Mouse (Mus musculus): ENCODE measurements at regions not wholly inside any gene's neighbourhood (a gene's known extent, or its start where the extent isn't known, plus 50 kb on each side); places are given as distances from the start of the nearest gene placed in this dataset.
A peak's percentile ranks its signal among the peaks of the same experiment; 100 is the strongest.
"Not testable (repeated sequence)": the region's sequence is repeated elsewhere in the genome, so short reads cannot be mapped to it uniquely, and the experiment has no call there.

DNA sequence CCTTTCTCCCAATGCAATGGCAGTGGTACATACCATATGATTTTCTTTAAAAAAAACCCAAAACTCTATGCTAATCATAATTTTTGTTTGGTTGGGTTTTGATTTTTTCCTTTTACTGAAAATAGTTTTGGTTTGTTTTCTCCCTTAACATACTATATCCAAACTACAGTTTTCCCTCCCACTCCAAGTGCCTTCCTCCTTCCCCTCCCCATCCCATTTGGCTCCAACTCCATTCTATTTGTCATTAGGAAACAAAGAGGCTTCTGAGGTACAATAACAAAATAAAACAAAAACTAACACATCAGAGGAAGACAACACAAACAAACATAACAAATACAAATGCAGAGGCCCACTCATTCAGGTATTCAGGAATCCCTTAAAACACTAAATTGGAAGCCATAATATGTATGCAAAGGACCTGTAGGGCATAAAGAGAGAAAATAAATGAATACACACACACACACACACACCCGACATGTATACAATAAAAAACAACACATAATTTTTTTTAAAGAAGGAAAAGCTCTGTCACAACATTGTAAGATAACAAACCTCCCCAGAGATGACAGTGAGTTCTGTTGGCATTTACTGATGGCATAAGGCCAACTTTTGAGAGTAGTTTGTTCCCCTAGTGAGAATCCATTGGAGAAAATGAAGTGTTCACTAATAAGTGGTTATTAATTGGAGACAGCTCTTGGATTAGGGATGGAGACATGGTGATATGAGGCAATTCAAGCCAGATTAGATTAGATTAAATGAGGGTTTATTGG lies 230.5 kb upstream of the Ell2 start:
- DNase-seq (ENCODE audit: low read depth, low spot score) = no peak
- 86% methylated on average over 1 of the region's 1 CpGs for WGBS

DNA sequence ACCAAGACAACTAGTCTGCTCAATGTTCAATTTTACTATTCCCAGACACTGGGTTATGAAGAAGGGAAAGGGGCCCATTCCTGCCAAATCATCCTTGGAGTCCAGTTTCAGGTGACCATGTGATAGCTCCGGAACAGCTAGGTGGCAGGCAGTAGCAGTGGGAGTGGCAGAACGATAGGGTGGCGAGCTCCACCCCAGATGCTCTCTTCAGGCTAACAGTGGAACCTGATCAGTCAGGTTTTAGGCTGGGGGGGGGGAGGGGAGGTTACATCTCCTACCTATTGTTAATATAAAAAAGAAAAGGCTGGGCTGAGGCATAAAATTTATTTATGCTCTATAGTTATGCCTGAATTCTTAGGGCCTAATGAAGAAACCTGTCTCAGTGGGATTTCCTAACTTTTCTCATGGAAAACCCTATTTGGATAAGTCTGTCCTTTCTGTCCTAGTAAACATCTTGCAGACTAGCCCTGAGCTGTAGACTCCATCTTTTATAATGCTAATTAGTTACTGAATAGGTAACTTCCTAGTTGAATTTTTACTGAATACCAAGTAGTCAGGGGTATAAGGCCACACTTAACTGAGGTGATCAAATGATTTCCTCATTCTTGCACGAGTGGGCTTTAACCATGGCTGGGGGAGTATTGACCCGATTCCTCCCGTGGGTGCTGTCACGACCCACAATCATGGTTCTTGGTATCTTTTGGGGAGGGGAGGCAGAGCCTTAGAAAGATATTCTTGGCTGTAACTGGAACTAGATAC lies 223.2 kb upstream of the Ell2 start:
- WGBS = 59% methylated on average over 7 of the region's 7 CpGs
- not testable (repeated sequence) for DNase-seq (ENCODE audit: low read depth, low spot score)

DNA sequence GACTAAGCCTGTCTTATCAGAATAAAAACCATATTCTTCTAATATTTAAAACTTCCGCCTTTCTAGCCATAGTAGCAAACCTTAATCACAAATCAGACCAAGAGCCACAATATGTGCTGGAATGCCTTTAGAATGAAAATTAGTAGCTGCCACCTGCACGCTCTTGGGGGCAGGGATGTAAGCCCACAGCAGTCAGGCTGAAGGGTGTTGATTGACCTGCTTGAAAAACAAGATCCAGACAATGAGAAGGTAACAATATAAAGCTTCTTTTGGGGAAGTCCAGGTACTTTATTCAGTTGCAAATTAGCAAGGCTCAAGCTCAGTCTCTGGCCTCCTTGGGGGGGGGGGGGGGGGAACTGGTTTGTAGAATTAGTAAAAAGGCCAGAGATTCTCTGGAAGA lies 222.3 kb upstream of the Ell2 start:
- DNase-seq (ENCODE audit: low read depth, low spot score) = not testable (repeated sequence)
- WGBS = 99% methylated on average over 2 of the region's 2 CpGs

DNA sequence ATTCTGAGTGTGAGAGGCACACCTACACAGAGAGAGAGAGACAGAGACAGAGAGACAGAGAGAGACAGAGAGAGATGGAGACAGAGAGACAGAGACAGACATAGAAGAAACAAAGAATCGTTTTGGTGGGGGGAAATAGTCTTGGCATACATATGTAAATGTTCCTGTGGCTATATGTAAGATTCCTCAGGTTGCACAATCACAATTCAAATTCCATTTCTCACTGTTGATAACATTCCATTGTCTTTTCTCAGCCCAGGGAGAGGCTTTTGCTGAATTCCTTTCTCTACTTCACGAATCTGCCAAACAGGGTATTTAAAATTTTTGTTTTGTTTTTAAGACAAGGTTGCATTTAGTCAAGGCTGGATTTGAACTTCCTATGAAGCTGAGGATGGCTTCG lies 205.0 kb upstream of the Ell2 start:
- DNase-seq (ENCODE audit: low read depth, low spot score) = no peak

DNA sequence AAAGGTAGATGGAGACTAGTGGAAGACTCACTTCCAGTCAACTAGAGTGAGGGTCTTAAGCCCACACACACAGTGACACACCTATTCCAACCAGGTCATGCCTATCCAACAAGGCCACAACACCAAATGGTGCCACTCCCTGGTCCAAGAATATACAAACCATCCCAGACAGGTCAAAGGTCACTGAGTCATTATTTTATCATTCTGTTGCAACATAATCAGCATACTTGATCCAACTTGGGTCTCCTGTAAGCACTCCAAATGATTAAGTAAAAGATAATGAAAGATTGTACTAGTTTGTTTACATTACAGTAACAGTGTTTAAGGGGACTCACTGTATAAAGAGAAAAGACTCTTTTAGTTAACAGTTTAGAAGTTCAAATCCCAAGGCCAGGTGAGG lies 203.2 kb upstream of the Ell2 start:
- DNase-seq (ENCODE audit: low read depth, low spot score) = peak; percentile 19

More for the DNA sequence above, 205.0 kb upstream of the Ell2 start:
- WGBS = 70% methylated on average over 3 of the region's 3 CpGs

DNA sequence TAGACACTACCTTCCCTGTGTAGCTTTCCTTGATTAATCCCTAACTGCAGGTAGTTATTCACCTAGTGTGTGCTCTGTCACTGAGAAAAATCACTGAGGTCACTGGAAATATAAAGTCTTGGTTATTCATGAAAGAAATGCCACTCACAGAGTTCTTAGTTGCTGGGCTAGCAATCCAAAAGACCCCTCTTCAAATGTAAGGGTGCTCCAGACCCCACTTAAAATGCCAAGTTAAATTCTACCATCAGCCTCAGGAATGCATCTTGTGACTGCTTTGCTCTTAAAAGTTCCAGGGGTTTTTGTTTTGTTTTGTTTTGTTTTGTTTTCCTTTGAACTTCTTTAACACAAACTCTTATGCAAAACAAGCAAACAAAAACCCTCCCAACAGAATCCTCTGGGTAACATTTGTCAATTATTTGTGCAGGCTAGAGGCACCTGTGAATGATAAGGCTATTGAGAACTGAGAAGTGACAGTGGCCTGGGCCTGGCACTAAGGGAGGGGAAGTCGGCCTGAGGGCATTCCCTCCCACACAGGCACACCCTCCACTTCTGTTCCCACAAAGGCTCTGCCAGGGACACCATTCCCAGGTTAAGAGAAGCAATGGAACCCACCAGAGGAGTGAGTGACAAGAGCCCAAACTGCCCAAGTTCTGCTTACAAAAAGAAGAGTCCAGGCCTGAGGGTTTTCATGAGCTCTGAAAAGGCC lies 192.1 kb upstream of the Ell2 start:
- 8% methylated on average over 1 of the region's 1 CpGs for WGBS
- DNase-seq (ENCODE audit: low read depth, low spot score) = no peak

DNA sequence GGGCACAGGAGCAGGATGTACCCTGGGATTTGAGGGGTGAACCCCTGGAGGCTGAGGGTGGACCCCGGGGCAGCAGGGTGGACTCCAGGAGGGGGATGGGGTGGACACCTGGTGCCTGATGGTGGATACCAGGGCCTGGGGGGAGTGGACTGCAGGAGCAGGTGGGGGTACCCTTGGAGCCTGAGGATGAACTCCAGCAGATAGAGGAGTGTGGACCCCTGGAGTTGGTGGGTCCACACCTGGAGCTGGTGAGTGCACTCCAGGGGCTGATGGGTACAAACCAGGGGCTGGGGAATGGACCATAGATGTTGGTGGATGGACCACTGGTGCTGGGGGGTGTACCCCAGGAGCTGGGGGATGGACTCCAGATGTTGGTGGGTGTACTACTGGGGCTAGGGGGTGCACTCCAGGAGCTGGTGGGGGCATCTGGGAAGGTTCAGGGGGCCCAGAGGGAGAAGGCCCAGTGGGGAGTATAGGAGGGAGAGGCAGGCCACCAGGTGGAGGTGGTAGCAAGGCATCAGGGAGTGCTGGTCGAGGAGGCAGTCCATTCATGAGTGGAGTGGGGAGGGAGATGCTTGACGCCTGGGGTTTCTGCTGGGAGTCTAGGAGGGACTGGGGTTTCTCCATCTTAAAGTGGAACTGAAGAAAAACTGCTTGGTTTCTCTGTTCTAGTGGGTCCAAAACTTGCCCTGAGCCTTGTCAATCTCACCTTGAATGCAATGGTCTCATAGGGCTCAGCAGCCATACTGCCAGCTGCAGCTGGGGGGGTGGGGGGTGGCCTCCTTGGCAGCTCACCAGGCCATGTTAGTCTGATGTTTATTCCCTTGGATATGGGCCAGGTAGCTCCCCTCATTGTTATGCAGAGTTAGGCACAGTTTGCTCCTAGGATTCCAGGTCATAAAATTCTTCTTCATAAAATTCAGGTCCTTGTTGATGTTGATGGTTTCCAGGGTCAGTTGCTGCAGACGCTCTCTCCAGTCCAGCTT lies 183.0 kb upstream of the Ell2 start:
- 68% methylated on average over 4 of the region's 4 CpGs for WGBS
- DNase-seq (ENCODE audit: low read depth, low spot score) = no peak

DNA sequence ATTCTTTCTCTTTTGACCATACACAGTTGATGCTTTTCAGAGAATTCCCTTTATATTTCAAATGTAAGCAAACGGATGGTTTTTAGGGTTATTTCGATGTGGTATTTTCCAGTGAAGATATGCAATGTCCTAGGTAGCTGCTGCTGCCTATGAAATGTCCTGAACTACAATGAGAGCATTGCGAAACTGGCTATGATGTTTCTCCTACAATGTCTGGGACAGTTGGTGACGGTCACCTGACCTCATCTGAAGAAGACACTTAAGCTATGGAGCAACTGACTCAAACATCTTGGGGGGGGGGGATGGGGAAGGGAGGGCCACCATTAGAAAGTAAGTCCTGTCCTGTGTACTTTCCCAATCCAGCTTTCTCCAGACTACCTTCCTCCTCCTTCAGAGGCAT lies 182.1 kb upstream of the Ell2 start:
- no peak for DNase-seq (ENCODE audit: low read depth, low spot score)
- 83% methylated on average over 4 of the region's 4 CpGs for WGBS

DNA sequence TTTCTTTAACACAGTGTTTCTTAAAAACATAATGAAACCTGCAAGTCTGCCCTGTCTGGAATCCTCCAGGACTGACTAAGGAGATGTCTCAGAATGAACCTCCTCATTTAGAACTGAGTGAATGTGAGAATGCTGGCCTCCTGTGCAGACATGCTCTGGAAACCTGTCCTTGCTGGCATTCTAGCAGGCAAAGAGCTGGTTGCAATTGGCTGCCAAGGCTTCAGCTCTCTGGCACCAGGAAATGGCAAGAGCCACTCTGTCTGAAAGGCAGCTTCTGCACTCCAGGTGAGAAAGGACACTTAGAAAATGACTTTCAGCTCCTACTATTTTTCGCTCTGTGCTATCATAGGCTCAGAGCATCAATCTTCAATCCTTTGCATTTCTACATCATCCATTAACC lies 175.0 kb upstream of the Ell2 start:
- WGBS = 90% methylated on average over 1 of the region's 1 CpGs
- DNase-seq (ENCODE audit: low read depth, low spot score) = no peak

DNA sequence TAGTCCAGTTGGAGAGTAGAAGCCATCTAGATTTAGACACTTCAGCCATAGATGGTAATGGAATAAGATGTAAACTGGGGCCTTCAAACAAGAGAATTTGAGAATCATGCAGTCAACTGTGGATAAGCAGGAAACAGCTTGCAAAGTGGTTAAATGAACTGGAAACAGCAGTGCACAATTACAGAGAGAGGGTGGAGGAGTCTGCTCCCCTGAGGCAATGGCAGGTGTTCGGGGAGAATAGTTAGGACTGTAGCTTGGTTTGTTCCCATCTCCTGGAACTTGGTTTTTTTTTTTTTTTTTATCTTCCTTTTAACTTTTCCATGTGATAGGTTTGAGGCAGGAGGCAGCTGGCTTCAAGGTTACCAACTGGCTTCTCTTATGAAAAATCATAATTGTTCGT lies 165.1 kb upstream of the Ell2 start:
- DNase-seq (ENCODE audit: low read depth, low spot score) = no peak
- WGBS = 71% methylated on average over 2 of the region's 2 CpGs

DNA sequence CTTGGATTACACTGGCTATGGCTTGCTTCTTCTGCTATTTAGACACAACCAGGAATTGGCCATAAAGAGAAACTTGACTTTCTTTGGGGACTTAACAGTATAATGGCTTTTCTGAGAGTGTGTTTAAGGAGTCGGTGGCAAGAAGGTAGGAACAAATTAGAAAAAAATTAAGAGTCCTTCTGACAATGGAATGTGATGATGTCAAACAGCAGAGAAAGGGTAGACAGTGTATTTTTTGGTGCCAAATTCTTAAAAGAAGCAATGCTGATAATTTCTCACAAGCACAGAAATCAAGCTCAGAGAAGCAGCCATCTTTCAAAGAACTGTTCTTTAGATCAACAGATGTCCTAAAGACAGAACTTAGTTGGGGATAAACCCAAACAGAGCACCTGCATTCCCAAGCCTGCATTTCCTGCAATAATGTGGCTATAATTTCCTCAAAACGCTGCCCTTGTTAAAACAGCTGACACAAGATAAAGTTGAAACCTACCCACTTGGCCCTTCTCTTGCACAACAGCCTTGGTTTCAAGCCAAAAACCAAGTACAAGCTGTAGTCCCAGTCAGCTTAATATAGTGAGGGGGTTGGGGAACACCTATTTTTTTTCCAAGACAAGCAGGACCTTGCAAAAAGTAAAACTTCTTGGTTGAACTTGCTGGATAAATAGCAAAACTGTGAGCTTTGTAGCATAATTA lies 164.2 kb upstream of the Ell2 start:
- WGBS = 17% methylated on average over 2 of the region's 2 CpGs
- DNase-seq (ENCODE audit: low read depth, low spot score) = peak; percentile 37

DNA sequence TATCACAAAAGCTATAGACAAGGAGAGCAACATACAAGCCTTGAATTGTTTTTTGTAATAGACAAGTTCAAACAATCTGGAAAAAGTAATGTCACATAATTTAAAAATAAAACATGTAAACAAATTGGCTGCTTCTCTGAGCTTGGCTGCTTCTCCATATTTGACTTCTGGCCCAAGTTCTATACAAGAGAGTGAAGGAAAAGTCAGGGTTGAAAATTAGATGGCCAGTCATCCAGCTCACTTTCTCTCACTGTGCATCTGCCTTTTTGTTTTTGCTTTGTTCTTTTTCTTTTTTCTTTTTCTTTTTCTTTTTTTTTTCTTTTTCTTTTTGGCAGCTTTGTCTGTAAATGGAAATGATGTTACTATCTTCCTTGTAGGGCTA lies 163.6 kb upstream of the Ell2 start:
- no peak for DNase-seq (ENCODE audit: low read depth, low spot score)

DNA sequence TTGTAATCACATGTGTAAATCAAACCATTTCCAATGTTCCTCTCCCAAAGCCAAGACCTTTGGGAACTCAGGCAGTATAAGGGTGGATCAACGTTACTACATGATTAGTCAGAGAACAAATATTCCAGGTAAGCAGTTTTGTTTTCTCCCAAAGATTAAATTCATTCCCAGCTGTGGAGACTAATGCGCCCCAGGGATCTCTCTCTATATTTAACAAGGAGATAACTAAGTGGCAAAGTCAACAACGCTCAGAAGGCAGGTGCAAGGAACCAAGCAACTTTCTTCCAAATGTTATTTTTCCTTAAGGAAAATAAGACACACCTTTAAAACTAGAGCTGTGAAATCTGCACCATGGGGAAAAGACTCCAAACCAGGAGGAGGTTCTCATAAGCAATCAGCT lies 163.0 kb upstream of the Ell2 start:
- DNase-seq (ENCODE audit: low read depth, low spot score) = peak; percentile 18
- 27% methylated on average over 3 of the region's 3 CpGs for WGBS

DNA sequence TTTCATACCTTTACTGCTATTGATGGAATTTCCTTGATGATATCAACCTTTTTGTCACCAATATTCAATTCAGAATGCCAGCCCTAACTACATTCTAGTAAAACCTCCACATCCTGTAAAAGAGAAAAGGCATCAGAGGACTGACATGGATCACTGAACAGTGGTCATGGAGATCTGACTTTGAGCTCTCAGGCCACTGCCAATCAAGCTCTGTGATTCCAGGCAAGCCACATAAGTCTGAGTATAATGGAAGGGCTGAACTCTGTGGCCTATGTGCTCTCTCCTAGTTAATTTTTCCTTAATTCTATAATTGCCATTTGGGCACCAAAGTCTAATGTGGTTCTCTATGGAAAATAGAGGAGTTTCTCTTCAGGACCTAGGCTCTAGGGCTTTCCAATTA lies 161.8 kb upstream of the Ell2 start:
- no peak for DNase-seq (ENCODE audit: low read depth, low spot score)

DNA sequence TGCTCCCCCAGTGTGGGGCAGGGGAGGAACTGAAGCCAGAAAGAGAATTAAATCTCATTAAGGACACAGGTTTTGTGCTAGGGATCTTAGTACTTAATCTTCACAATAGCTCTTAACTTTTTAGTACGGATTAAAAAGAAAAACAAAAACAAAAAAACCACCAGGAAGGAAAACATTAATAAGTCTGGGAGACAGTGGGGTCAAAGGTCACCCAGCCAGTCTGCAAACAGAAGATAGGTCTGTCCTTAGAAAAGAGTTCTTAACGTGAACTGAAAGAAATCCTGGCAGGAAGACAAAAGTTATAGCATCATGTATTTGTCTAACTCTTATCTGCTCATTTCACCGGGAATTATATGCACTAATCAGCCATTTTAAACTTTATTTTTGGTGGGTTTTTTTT lies 158.8 kb upstream of the Ell2 start:
- no peak for DNase-seq (ENCODE audit: low read depth, low spot score)
- WGBS = 27% methylated on average over 3 of the region's 3 CpGs

DNA sequence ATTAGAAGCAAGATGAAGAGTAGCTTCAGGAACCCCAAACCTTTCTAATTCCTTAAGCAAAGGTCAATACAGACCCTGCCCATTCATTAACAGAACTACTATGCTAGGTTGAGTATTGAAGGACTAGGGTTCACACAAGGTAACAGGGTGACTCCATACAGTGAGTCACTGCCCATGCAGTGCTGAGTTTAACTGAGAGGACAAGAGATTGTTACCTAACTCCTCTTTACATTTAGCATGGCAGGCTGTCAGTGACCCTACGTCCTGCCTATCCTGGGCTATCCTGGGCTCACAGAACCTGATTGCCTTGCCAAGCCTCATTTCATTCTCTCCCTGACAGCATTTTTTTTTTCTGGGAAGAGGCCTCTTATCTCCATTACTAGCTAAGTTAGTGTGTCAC lies 127.6 kb upstream of the Ell2 start:
- WGBS = 55% methylated on average over 1 of the region's 1 CpGs
- no peak for DNase-seq (ENCODE audit: low read depth, low spot score)

DNA sequence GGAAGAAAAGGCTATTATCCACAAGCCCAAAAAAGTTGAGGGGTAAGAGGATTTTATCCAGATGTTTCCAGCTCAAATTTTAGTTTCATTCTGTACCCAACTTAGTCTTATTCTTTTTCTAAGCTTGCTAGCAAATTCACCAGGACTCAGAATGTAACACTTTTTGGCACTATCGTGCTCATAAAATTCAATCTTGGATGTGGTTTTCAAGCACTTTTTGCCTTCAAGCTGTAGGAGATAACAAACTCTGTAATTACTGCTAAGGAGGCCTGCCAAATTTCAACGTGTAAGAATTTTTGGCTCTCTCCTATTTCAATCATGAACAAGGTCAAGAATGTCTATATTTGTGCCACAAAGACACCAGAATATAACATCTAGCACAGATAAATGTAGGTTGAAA lies 115.7 kb upstream of the Ell2 start:
- DNase-seq (ENCODE audit: low read depth, low spot score) = no peak
- WGBS = 61% methylated on average over 2 of the region's 2 CpGs

DNA sequence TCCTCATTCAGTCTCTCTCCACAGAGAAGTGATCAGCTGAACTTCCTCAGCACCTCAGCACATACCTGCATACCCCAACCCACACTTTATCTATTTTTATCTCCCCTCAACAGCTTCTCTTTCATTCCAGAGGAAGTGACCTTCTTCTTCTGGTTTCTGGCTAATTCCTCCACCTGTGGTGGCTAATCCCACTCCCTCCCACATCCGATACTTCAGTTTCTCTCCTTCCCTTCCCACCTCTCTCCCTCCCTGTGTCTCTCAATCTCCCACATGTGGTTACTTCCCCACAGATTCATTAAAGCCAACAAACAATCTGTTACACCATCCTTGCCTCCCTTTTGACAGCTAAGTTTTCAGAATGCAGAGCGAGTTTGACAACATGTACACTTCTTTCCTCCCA lies 109.7 kb upstream of the Ell2 start:
- DNase-seq (ENCODE audit: low read depth, low spot score) = no peak
- whole genome bisulfite sequencing = 86% methylated on average over 2 of the region's 2 CpGs

DNA sequence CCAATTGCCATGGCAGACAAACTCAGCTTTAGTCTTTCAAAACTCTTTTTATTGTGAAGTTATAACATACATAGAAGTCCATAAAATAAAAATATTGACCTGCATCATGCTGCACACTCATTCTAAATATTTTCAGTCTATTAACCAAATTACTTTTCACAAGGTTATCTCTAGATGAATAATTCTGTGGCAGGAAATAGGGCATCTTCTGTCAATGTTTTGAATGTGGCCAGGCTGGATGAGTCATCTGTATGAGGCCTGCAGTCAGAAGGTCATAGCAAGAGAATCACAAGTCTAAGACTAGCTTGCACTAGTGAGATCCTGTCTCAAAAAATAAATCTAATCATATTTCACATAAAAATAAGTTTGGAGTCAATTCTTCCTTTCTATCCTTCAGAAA lies 108.4 kb upstream of the Ell2 start:
- no peak for DNase-seq (ENCODE audit: low read depth, low spot score)
